Mouse (Mus musculus) forebrain, embryonic 14.5 days (tissue): ENCODE data around the gene Ap5z1. TPM values are rescaled to one million over a fixed set of nuclear protein-coding genes. Genes with fewer than 3 reads are reported as not detected.

Experiments
- polyA plus RNA-seq: library from polyadenylated mRNA; unstranded; fragments of >200 nt; fragmentation: Nextera tagmentation; extraction: Ambion mirVana; gene quantifications from 2 replicates; pipeline ENCODE4 v1.2.1, GENCODE M21; 2014

The Ap5z1 gene
- polyA plus RNA-seq, 1 experiment from 2014 or later, result 9.4 TPM

Other genes with a start within 250 kb of the Ap5z1 start
- 1.8 and 2.8 TPM in 2 replicates for gene Foxk1, start 62.4 kb upstream of the Ap5z1 start, polyA plus RNA-seq
- 0.15 and 0.27 TPM in 2 replicates for gene Papolb, start 66.1 kb downstream of the Ap5z1 start, polyA plus RNA-seq
- gene Radil, start 87.2 kb downstream of the Ap5z1 start, polyA plus RNA-seq, result 5.9 and 10.0 TPM in 2 replicates
- gene Mmd2, start 144.9 kb downstream of the Ap5z1 start, polyA plus RNA-seq, result 71.9 and 75.1 TPM in 2 replicates
- gene Wipi2, start 163.8 kb downstream of the Ap5z1 start, polyA plus RNA-seq, result 41.5 and 49.4 TPM in 2 replicates
- 50.4 and 69.7 TPM in 2 replicates for gene Slc29a4, start 228.6 kb downstream of the Ap5z1 start, polyA plus RNA-seq